Mouse (Mus musculus) urinary bladder, postnatal 36 days (tissue): ENCODE results near the gene Slc25a5.

Source experiments
- DNase-seq, 2 experiments: peaks; one replicate each; pipeline ENCODE4 v3.0.0; 2022; ENCODE audit warnings: low spot score in 2 of 2, mixed read lengths in 1 of 2

Slc25a5 gene

GRCm38 (mm10) chrX:36799131-36799879, 3.9 kb downstream of the Slc25a5 start:
- DNase-seq, result no peak

- no peak for DNase-seq
Observed at GRCm38 (mm10) chrX:36803189-36803588, 7.7 kb downstream of the Slc25a5 start.

GRCm38 (mm10) chrX:36804196-36804595, 8.7 kb downstream of the Slc25a5 start:
- peak in 1 of 2 experiments; percentile 54 for DNase-seq

- DNase-seq, result no peak
Observed at GRCm38 (mm10) chrX:36805466-36806235, 10.2 kb downstream of the Slc25a5 start.

- peak; percentile 68 to 87 for DNase-seq
Observed at GRCm38 (mm10) chrX:36807360-36808317, 12.2 kb downstream of the Slc25a5 start.

- DNase-seq, result no peak
Observed at GRCm38 (mm10) chrX:36808318-36808683, 12.8 kb downstream of the Slc25a5 start.

GRCm38 (mm10) chrX:36811377-36811776, 15.9 kb downstream of the Slc25a5 start:
- DNase-seq, result no peak

- peak in 1 of 2 experiments; percentile 30 for DNase-seq
Observed at GRCm38 (mm10) chrX:36814161-36814836, 18.8 kb downstream of the Slc25a5 start.

- no peak for DNase-seq
Observed at GRCm38 (mm10) chrX:36815022-36815421, 19.6 kb downstream of the Slc25a5 start.

- no peak for DNase-seq
Observed at GRCm38 (mm10) chrX:36815439-36815838, 20.0 kb downstream of the Slc25a5 start.

- DNase-seq, result no peak
Observed at GRCm38 (mm10) chrX:36816368-36816899, 21.0 kb downstream of the Slc25a5 start.

- no peak for DNase-seq
Observed at GRCm38 (mm10) chrX:36816953-36817441, 21.5 kb downstream of the Slc25a5 start.

- no peak for DNase-seq
Observed at GRCm38 (mm10) chrX:36819575-36819974, 24.1 kb downstream of the Slc25a5 start.

- DNase-seq, result no peak
Observed at GRCm38 (mm10) chrX:36820201-36820600, 24.8 kb downstream of the Slc25a5 start.

- no peak for DNase-seq
Observed at GRCm38 (mm10) chrX:36823932-36824711, 28.7 kb downstream of the Slc25a5 start.

- DNase-seq, result peak in 1 of 2 experiments; percentile 34
Observed at GRCm38 (mm10) chrX:36825032-36825431, 29.6 kb downstream of the Slc25a5 start.

GRCm38 (mm10) chrX:36826873-36827272, 31.4 kb downstream of the Slc25a5 start:
- no peak for DNase-seq

GRCm38 (mm10) chrX:36830271-36830670, 34.8 kb downstream of the Slc25a5 start:
- DNase-seq, result peak in 1 of 2 experiments; percentile 65

- DNase-seq, result no peak
Observed at GRCm38 (mm10) chrX:36831632-36832031, 36.2 kb downstream of the Slc25a5 start.
